Mouse (Mus musculus): ENCODE data around the gene Pacrg. TPM values are rescaled to one million over a fixed set of nuclear protein-coding genes. Genes with fewer than 3 reads are reported as not detected.

The Pacrg gene
- total RNA-seq, 4 experiments from 2014 or later, result 2.2 to 6.4 (median 4.8) TPM

DNA sequence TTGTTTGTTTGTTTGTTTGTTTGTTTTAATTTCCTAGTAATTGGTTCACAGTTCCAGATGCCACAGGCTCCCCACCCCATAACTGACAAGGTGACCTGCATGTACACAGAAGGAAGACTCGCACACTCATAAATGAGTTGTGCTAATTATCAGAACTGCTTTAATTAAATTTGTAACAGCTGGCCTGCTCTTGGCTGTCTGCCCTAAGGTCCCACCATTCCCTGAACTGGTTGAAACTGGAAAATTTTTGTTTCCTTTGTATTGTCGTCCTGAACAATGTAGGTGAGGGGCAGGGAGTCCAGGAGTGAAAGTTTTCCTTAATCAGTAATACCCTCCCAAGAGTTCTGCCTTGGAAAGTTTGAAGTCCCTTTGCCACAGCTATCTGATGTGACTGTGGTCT is 219.5 kb downstream of the Pacrg start:
- DNase-seq, result no peak

DNA sequence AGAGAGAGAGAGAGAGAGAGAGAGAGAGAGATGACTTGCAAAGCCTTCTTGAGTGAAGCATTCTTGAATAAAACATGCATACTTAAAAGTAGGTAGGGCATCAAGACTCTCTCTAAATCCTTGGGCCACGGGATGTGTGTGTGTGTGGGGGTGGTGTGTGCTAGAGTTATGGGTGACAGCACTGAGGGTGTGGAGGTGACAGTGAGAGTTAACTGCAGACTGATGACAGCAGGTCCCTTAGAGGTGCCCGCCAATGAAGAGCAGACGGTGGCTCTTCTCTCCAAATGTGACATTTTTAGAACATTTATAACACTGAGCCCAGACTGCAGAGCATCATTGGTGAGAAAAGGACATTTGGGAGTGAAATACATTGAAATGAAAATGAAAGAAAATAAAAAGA is 220.2 kb downstream of the Pacrg start:
- no peak for DNase-seq

DNA sequence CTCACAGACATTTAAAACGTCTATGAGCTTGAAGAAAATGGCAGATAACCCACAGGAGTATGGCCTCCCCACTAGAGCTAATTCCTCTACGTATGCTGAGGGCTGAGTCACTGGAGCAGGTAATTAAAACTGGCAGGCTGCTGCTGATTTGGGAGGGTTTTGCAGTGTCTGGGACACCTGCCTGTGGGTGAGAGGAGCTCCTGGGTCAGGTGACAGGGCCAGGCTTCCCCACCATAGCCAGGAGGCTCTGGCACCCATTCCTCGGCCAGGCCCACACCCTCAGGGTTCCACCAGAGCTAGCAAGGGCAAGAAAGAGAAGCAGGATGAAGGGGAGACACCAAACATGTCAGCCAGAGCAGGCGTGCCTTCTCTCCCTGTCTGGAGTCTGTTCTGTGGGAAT is 222.5 kb downstream of the Pacrg start:
- DNase-seq, result no peak

DNA sequence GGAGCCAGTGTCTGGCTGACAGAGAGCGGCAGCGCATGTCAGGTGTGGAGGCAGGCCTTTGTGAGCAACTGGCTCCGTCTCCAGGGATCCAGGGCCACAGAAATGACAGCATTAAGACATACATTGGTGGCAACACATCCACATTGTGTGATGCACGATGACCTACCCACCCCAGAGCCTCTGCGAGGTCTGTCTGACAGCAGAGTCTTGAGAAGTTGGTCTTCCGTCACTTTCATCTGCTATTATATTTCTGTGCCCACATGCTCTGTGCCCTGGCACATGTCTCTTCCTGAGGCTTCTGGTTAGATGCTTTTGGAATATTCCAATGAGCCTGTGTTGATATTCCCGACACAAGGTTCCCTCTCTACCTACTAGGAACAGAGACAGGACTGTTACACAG is 224.5 kb downstream of the Pacrg start:
- no peak for DNase-seq

DNA sequence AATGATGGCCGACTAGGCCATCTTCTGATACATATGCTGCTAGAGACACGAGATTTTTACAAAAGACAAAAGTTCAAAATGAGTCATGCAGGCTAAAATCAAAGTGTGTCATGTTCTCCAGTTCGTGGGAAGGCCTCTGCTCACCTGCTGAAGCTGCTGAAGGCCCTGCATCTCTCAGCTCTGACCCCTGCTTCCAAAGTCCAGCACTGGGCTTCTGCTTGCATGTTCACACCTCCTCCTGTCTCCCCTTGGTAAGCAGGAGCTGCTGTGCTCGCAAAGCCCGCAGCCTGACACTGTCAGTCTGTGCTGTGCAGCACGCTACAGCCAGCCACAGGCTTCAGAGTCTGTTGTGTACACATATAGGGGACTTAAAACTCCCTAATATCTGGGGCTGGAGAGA is 225.4 kb downstream of the Pacrg start:
- DNase-seq, result no peak

DNA sequence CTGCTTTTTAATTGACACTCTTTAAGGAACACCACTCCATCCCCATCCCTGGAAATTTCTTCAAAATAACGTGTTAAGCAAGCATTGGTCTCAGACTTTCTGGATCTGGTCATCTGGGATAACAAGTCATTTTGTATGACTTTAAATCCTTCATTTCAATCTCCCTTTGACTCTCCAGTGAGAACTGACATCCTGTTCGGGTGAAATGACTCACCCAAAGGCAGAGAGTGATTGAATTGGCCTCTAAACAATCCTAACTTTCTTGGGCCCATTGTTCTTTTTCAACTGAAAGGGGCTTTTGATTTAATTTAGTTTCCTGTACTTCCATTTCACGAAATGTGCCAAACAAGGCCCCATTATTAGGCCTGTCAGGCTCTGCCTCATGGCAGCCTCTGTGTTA is 228.5 kb downstream of the Pacrg start:
- no peak for DNase-seq

DNA sequence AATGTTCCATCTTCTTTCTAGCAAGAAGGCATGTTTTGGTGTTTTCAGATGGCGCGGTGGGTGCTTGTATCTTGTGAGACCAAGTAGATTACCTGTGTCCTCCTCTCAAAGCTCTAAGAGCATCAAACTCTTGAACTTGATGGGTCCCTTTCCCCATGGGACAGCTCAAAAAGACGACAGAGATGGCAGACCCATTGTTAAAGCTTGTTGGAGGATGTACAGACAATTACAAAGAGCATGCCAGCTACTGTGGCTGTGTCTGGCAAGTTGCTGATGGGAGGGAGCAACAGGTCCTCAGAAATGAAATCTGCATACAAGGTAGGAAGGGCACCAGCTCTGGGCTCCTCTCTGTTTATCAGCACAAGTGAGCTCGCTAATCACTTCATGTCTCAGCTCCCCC is 232.0 kb downstream of the Pacrg start:
- DNase-seq, result no peak

DNA sequence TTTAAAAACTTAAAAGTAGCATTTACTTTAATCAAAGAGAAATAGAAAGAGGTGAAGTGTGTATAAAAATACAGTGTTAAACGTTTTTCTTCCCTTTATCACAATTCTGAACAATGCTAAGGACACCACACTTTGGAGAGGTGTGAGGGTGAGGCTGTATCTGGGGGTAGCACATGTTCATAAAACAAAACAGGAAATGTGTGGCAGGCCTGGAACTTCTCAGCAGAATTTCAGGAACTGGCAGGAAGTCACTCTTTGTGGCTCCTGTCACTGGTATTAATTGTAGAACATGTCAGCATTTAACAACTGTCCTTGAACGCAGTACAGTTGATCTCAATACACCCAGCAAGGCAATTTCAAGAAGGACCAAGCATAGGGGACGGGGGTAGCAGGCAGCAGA is 234.0 kb downstream of the Pacrg start:
- no peak for DNase-seq

DNA sequence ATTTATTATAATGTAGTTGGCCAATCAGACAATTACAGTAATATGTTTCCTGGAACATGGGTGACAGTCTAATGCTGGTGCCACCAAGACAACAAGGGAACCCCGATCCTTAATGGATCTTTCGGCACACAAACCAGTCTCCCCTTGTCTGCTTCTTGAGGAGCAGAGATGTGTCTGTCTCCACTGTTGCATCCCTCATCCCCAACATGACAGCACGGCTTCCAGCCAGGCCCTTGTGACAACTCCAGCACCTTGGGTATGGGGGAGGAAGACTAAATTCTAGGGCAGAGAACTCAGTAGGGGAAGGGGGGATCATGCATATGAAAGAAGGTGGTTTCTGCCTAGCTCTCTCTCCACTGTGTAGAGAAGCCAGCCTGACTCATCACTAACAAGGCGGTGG is 242.4 kb downstream of the Pacrg start:
- no peak for DNase-seq

DNA sequence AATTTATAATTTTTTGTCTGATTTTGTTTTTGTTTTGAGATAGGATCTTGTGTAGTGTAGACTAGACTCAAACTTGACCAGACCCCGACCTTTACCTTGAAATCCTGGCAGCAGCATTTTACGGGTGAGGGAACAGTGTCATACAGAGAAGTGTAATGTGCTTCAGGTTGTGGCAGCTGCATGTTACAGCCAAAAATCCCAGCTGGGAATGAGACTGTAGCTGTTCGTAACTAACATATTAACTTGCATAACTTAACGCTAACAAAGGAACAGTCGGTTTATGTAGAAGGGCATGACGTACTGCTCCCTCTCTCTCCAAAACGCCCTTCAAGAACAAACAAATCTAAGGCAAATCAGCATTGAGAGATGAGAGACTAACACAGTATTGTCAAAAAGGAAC is 250.5 kb downstream of the Pacrg start:
- no peak for DNase-seq

DNA sequence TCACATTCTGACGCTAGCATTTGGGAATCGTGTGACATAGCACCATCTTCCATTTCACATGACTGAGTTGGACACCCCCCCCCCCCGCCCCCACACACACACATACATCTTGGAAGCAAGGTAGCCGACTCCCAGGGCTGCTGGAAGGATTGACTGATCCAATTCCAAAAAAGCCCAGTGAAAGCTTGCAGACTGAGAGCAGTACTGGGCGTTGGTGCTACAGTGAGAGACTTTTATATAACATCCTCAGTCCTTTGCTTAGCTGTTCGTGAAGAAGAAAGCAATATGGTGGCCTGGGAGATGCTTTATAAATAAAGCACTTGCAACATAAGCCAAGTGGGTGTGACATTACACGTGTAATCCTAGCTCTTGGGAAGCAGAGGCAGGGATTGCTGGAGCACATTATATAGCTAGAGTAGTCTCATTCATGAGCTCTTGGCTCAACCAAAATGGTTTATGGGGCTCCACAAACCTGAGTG is 251.2 kb downstream of the Pacrg start:
- DNase-seq, result no peak

DNA sequence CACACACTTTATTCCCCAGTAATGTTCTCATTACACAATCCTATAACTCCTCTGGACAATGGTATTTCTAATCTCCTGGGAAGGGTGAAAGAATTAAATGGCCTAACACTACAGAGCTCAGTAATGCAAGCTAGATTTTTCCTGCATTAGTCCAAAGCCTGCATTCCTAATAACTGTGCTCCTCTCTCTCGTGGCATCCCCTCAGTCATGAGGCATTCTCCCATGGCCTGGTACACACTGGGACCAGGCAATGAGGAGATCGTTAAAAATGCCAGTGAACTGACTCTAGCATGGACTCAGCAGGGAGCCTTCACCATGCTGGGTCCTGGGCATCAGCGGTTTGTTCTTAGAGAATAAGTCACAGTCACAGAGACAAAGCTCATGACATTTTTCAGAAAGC is 256.8 kb downstream of the Pacrg start:
- no peak for DNase-seq

DNA sequence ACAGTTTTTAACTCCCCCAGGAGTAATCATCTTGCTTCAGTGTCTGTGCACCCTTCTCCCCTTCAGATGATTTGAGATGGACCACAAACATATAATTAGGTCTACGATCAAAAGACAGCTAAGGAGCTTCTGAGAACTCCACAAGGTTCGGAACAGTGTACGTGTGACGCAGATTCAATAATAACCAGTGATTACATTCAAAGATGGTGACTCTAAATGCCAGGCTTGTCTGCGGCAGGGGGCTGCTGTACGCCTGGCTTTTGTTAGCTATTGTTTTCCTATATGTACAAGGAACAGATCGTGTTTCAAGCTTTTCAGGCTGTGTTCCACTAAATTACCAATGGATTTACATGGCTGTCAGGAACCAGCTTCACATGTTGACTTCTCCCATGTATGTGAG is 264.8 kb downstream of the Pacrg start:
- no peak for DNase-seq

DNA sequence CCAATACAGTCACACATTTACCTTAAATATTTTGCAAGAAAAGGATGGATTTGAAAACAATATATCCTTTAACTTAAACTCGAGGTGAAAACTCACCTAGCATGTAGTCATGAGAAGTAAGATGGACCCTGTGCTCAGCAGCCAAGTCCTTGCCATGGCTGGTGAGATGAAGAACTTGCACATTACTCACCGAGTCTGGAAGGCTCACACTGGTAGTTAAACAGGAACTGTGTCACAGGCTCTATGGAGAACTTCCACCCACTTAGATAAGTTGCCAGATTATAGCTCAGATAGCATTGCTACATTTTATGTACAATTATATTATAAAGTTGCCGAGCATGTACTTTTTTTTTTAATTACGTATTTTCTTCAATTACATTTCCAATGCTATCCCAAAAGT is 267.7 kb downstream of the Pacrg start:
- no peak for DNase-seq

DNA sequence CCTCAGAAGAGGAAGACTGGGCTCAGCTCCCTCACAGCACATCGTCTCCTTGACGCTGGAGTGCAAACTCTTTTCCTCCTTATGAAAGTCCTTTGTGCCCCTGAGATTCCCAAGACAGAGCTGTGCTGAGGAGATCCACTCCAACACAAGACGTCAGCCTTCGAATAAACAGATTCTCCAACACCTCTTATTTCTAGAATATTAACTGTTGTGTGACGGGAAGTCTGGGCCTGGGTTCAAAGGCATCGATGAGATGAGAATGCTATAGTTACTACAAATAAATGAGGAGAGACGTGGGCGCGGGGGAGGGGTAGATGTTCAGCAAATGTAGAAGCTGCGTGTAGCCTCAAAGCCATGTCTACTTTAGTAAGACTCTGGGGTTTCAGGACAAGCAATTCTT is 270.8 kb downstream of the Pacrg start:
- DNase-seq, result no peak

DNA sequence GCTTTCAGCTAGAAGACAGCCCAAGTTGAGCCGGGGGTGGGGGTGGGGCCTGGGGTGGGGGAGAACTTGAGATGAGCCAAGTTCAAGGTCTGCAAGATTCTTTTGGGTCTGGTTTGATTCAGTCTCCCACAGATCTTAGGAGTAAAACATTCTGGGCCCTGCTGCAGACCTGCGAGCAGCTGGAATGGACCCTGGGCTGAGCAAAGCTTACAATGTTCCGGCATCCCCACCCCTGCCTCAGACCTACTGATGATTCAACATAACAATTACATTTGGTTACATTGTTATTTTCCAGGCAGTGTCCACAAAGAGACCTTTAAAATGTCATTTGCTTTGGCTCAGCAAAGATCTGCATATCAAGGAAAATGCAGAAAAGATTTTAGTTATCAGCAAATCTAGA is 272.7 kb downstream of the Pacrg start:
- DNase-seq, result no peak

DNA sequence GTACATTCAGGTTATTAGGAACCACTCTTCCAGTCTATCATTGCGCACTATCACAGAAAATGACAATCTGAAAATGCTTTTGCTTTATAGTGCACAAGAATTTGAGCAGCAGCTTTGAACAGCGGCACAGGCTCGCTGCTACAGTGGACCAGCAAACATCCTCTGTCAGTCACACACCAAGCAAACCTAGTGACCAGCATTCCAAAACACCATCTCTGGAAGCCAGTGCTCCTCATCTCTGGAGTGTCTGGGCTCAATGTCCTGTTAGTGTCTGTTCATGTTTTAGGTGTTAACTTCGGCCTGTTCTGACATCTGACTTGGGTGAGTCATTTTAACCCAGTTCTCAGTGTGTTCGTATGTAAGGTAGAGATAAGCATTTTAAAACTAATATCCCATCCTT is 275.9 kb downstream of the Pacrg start:
- no peak for DNase-seq

DNA sequence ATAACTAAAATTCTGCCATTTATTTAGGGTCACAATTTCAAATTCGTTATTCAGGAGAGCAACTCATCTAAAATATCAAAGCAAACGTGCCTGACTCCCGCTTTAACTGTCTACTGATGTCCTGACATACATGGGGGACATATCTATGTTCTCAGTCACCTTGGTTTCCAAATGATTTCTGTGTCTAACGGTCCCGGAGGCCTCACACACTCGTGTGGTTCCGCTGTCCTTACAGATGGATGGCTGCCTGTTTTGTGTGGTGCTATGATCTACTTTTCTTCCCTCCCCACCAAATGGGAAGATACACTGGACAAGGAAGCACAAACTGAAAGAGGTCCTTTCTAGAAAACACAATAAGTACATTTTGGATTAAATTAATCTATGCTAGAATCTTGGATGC is 277.2 kb downstream of the Pacrg start:
- no peak for DNase-seq

DNA sequence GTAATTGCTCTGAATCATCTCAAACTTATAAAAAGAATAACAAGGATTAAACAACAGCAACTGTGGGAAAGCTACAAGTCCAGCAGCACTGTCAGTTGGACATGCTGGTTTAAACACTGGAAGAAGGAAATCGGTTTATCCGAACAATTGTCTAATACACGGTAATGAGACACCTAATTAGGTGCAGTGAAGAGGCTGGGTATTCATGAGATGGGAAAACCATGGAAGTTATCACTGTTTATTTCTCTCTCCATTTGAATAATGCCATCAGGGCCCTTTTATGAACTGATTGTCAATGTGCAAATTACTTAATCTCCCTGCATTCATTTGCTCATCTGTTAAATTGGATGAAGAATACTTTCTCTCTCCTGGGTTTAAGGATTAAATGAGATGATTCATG is 280.1 kb downstream of the Pacrg start:
- DNase-seq, result no peak

DNA sequence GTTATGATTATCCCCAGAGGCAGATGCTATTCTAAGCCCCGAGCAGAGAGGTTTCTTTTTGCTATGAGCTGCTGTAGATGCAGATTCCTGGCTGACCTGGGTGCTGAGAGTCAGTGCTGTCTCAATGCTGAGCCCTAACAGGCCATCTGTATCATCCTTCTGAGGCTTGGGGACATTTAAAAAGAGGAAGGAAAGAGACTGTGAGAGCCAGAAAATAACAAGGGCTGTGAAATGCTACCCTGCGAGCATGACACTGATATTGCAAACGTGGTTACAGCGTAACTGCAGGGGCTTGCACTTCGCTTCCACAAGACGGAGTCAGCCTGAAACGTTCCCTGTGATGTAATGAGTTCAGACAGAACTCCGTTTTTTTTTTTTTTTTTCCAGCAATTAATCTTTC is 281.4 kb downstream of the Pacrg start:
- DNase-seq, result no peak

DNA sequence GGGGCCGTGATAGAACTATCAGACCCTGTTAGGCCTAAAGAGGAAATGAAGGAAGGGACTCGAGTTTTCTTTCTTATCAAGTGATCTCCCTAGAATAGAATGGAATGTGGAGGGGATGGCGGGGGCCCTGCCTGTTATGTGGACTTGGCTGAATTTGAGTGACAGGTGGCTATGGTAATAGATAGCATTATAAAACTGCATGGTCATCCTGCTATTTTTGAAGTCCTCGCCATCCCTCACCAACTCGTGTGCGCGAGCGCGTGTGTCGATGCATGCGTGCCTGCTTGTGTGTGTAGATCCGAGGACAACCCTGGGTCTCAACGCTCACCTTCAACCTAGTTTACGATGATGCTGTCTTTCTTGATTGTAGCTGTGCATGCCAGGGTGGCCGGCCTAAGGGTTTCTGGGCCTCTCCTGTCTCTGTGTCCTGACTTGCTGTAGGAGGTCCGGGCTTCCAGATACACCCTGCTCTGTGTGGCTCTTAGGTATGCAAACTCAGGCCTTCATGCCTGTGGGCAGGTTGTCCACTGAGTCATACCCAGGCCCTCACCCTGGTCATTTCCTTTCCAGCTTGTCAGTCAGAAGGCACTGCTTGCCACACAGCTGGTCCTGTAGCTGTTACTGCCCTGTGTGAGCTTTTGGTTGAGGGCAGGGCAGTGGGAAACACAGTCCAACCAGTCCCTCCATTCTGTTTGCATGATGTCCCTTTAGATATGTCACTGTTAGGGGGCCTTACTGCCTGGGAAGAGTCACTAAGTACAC is 287.6 kb downstream of the Pacrg start:
- DNase-seq, result no peak

DNA sequence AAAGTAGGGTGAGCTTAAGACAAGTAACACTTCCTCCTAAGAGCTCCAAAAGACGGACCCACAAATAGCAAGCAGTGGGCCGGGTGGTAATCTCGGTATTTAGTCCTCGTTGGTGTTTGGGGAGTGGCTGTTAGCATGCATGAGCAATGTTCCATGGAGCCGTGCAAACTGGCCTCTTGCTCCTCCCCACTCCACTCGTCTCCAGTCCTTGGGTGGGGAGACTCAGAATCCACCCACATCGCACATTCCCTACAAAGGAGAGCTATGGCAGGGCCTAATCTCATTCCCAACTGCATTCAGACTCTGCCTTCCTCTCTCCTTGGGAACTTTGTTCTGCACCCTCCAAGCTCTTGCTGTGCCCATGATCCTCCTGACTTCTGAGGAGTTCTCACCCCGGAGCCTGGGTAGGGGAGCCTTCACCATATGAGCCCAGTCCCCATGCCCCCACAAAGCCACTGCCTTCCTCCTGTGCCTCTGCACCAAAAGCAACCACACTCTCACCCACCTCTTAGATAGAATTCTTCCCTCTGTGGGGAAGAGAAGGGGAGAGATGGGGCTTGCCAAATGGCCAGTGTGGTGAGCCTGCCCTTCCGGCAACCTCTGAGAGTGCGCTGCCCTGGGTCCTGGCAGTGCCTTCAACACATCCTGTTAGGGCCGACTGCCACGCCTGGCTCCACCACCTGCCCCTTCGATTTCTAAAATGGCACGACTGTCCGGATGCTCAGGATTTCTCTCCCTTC is 289.2 kb downstream of the Pacrg start:
- DNase-seq, result no peak

DNA sequence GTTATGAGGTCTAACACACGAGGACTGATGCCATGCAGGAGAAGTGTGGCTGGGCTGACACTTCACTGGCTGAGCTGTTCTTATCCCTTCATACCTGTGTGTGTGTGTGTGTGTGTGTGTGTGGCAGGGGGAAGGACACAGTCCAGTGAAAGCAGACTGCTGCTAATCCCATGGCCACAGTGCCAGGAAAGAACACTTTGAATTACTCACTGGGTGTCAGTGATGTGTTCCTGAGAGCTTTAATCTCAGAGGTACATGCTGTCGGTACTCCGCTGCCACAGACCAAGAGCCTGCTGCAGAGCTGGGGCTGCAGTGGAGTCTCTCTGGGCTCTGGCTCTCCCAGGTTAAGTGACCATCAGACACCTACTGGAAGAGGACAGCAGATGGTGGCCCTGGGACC is 290.3 kb downstream of the Pacrg start:
- DNase-seq, result no peak

DNA sequence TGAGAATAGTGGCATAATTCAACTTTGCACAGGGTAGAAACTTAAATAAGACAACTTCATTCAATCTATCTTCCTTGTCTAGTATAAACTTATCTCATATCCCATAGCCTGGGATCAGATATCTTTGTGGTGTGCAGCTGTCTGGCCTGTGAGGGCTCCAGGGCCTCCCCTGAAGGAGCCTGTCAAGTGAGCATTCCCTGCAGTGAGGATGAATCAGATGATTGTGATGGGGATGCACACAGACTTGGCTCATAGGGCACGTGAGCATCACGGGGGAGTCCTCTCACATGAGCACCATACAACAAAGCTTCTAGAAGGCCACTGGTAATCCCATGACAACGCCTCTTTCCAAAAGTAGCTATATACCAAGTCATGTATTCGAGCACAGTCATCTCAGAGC is 291.1 kb downstream of the Pacrg start:
- DNase-seq, result no peak

Data from adrenal gland, adult 8-10 months (tissue).